Mouse (Mus musculus): ENCODE results near the gene Setd4. TPM values are rescaled to one million over a fixed set of nuclear protein-coding genes. Genes with fewer than 3 reads are reported as not detected.
A peak's percentile ranks its signal among the peaks of the same experiment; 100 is the strongest.

Gene Setd4
- polyA plus RNA-seq, 1 experiment from 2014 or later, result 15.2 TPM

- 74% methylated on average over 3 of the region's 3 CpGs for WGBS
- Histone ChIP-seq H3K9ac (ENCODE audit: low read length) (no peak overlapping the region), H3K9me3 (ENCODE audit: control insufficient read depth, low read length) (no peaks in the 10 kb centered on the region), H3K27me3 (ENCODE audit: control insufficient read depth, insufficient read depth, low read length) (no peaks in the 10 kb centered on the region), H3K4me2 (ENCODE audit: low read depth, severe bottlenecking) (no peak overlapping the region), H3K4me3 (ENCODE audit: low read depth, low read length) (no peak overlapping the region), H3K36me3 (ENCODE audit: control insufficient read depth, insufficient read depth, low read length) (no peaks in the 10 kb centered on the region), H3K27ac (replicated peaks; ENCODE audit: low read depth, low read length) (no peak overlapping the region), H3K4me1 (ENCODE audit: control insufficient read depth, insufficient read depth, low read length) (no peaks in the 10 kb centered on the region)
- DNase-seq (ENCODE audit: low spot score) (no peak), ATAC-seq (ENCODE audit: insufficient number of reproducible peaks, low FRiP score, low TSS enrichment, low read depth) (no peak)
Measured at GRCm38 (mm10) chr16:93547122-93547521, 56.7 kb downstream of the Setd4 start.

GRCm38 (mm10) chr16:93546354-93546965, 57.4 kb downstream of the Setd4 start:
- Histone ChIP-seq H3K27me3 (ENCODE audit: control insufficient read depth, insufficient read depth, low read length) (no peaks in the 10 kb centered on the region), H3K9ac (ENCODE audit: low read length) (no peak overlapping the region), H3K9me3 (ENCODE audit: control insufficient read depth, low read length) (no peaks in the 10 kb centered on the region), H3K4me3 (ENCODE audit: low read depth, low read length) (no peak overlapping the region), H3K36me3 (ENCODE audit: control insufficient read depth, insufficient read depth, low read length) (no peaks in the 10 kb centered on the region), H3K27ac (replicated peaks; ENCODE audit: low read depth, low read length) (no peak overlapping the region), H3K4me2 (ENCODE audit: low read depth, severe bottlenecking) (no peak overlapping the region), H3K4me1 (ENCODE audit: control insufficient read depth, insufficient read depth, low read length) (no peaks in the 10 kb centered on the region)
- DNase-seq (ENCODE audit: low spot score) (no peak), ATAC-seq (ENCODE audit: insufficient number of reproducible peaks, low FRiP score, low TSS enrichment, low read depth) (no peak)
- 68% methylated on average over 12 of the region's 12 CpGs for WGBS

GRCm38 (mm10) chr16:93544931-93545330, 58.9 kb downstream of the Setd4 start:
- Histone ChIP-seq H3K9me3 (ENCODE audit: control insufficient read depth, low read length) (no peaks in the 10 kb centered on the region), H3K4me1 (ENCODE audit: control insufficient read depth, insufficient read depth, low read length) (no peaks in the 10 kb centered on the region), H3K36me3 (ENCODE audit: control insufficient read depth, insufficient read depth, low read length) (no peaks in the 10 kb centered on the region), H3K4me2 (ENCODE audit: low read depth, severe bottlenecking) (no peak overlapping the region), H3K27ac (replicated peaks; ENCODE audit: low read depth, low read length) (no peak overlapping the region), H3K27me3 (ENCODE audit: control insufficient read depth, insufficient read depth, low read length) (no peaks in the 10 kb centered on the region), H3K4me3 (ENCODE audit: low read depth, low read length) (no peak overlapping the region), H3K9ac (ENCODE audit: low read length) (no peak overlapping the region)
- DNase-seq (ENCODE audit: low spot score) (no peak), ATAC-seq (ENCODE audit: insufficient number of reproducible peaks, low FRiP score, low TSS enrichment, low read depth) (no peak)
- 83% methylated on average over 4 of the region's 4 CpGs for WGBS

- DNase-seq (ENCODE audit: low spot score), result peak; percentile 80
- WGBS, result 3% methylated on average over 8 of the region's 8 CpGs
- no peak overlapping the region for H3K4me2 ChIP-seq (ENCODE audit: low read depth, severe bottlenecking)
- H3K9ac ChIP-seq (ENCODE audit: low read length), result no peak overlapping the region
- no peak overlapping the region for H3K27ac ChIP-seq (replicated peaks; ENCODE audit: low read depth, low read length)
- no peaks in the 10 kb centered on the region for H3K9me3 ChIP-seq (ENCODE audit: control insufficient read depth, low read length)
- no peaks in the 10 kb centered on the region for H3K36me3 ChIP-seq (ENCODE audit: control insufficient read depth, insufficient read depth, low read length)
- no peak overlapping the region for H3K4me3 ChIP-seq (ENCODE audit: low read depth, low read length)
- no peaks in the 10 kb centered on the region for H3K4me1 ChIP-seq (ENCODE audit: control insufficient read depth, insufficient read depth, low read length)
- ATAC-seq (ENCODE audit: insufficient number of reproducible peaks, low FRiP score, low TSS enrichment, low read depth), result no peak; the same call in 1 of the 2 replicates
- H3K27me3 ChIP-seq (ENCODE audit: control insufficient read depth, insufficient read depth, low read length), result no peaks in the 10 kb centered on the region
Measured at GRCm38 (mm10) chr16:93543704-93544103, 60.2 kb downstream of the Setd4 start.

GRCm38 (mm10) chr16:93539891-93540290, 64.0 kb downstream of the Setd4 start:
- Histone ChIP-seq H3K27me3 (ENCODE audit: control insufficient read depth, insufficient read depth, low read length) (no peaks in the 10 kb centered on the region), H3K4me1 (ENCODE audit: control insufficient read depth, insufficient read depth, low read length) (no peaks in the 10 kb centered on the region), H3K4me3 (ENCODE audit: low read depth, low read length) (no peak overlapping the region), H3K9me3 (ENCODE audit: control insufficient read depth, low read length) (no peaks in the 10 kb centered on the region), H3K4me2 (ENCODE audit: low read depth, severe bottlenecking) (no peak overlapping the region), H3K27ac (replicated peaks; ENCODE audit: low read depth, low read length) (no peak overlapping the region), H3K9ac (ENCODE audit: low read length) (no peak overlapping the region), H3K36me3 (ENCODE audit: control insufficient read depth, insufficient read depth, low read length) (no peaks in the 10 kb centered on the region)
- WGBS, result 58% methylated on average over 3 of the region's 3 CpGs
- ATAC-seq (ENCODE audit: insufficient number of reproducible peaks, low FRiP score, low TSS enrichment, low read depth), result no peak
- DNase-seq (ENCODE audit: low spot score), result no peak

GRCm38 (mm10) chr16:93535151-93535853, 68.6 kb downstream of the Setd4 start:
- H3K4me3 ChIP-seq (ENCODE audit: low read depth, low read length), result no peak overlapping the region
- no peaks in the 10 kb centered on the region for H3K36me3 ChIP-seq (ENCODE audit: control insufficient read depth, insufficient read depth, low read length)
- H3K27ac ChIP-seq (replicated peaks; ENCODE audit: low read depth, low read length), result no peak overlapping the region
- no peak for ATAC-seq (ENCODE audit: insufficient number of reproducible peaks, low FRiP score, low TSS enrichment, low read depth)
- no peak overlapping the region for H3K9ac ChIP-seq (ENCODE audit: low read length)
- no peak overlapping the region for H3K4me2 ChIP-seq (ENCODE audit: low read depth, severe bottlenecking)
- DNase-seq (ENCODE audit: low spot score), result no peak
- 81% methylated on average over 6 of the region's 6 CpGs for WGBS
- no peaks in the 10 kb centered on the region for H3K27me3 ChIP-seq (ENCODE audit: control insufficient read depth, insufficient read depth, low read length)
- no peaks in the 10 kb centered on the region for H3K9me3 ChIP-seq (ENCODE audit: control insufficient read depth, low read length)
- H3K4me1 ChIP-seq (ENCODE audit: control insufficient read depth, insufficient read depth, low read length), result no peaks in the 10 kb centered on the region

Other genes starting within 250 kb of the Setd4 start
- 119 and 129 TPM in 2 replicates for gene Cbr1, start 1.8 kb upstream of the Setd4 start, polyA plus RNA-seq (2014; fragmentation: Nextera tagmentation; extraction: Ambion mirVana)
- gene Gm5678, start 24.0 kb upstream of the Setd4 start, polyA plus RNA-seq (2014; fragmentation: Nextera tagmentation; extraction: Ambion mirVana), result not detected in 2 replicates
- gene Cbr3, start 79.2 kb upstream of the Setd4 start, polyA plus RNA-seq (2014; fragmentation: Nextera tagmentation; extraction: Ambion mirVana), result 0.96 and 1.3 TPM in 2 replicates
- 7.2 and 7.7 TPM in 2 replicates for gene Dop1b, start 107.8 kb upstream of the Setd4 start, polyA plus RNA-seq (2014; fragmentation: Nextera tagmentation; extraction: Ambion mirVana)
- 29.3 and 34.2 TPM in 2 replicates for gene Morc3, start 228.1 kb upstream of the Setd4 start, polyA plus RNA-seq (2014; fragmentation: Nextera tagmentation; extraction: Ambion mirVana)

Measured in limb, embryonic 11.5 days (tissue).